Mouse (Mus musculus) intestine, embryonic 14.5 days (tissue): ENCODE results near the gene Polr3h. TPM values are rescaled to one million over a fixed set of nuclear protein-coding genes. Genes with fewer than 3 reads are reported as not detected.
"Not testable (repeated sequence)": the region's sequence is repeated elsewhere in the genome, so short reads cannot be mapped to it uniquely, and the experiment has no call there.

ENCODE experiments used
- ATAC-seq: fragments of 200-750 bp; cut with Nextera tagmentation; replicated peaks from 2 replicates; pipeline ENCODE4 v1.8.0; 2017; ENCODE audit warnings: low read depth, moderate number of reproducible peaks, moderate TSS enrichment, moderate library complexity; ENCODE audit not compliant: low FRiP score, low TSS enrichment
- DNase-seq: peaks from one replicate; pipeline ENCODE4 v3.0.0-alpha.2; 2018; ENCODE audit warnings: low spot score
- H3K27ac ChIP-seq: fragments of 300-500 bp; sonication (generic); 2 replicates; pipeline ENCODE4 v1.5.1; 2014; ENCODE audit warnings: low read depth, mild to moderate bottlenecking, control low read depth
- H3K27me3 ChIP-seq: fragments of 300-500 bp; sonication (generic); replicated peaks from 2 replicates; pipeline ENCODE4 v1.6.1; 2014; ENCODE audit warnings: low read length, control low read depth; ENCODE audit not compliant: control insufficient read depth, insufficient read depth
- H3K36me3 ChIP-seq: fragments of 300-500 bp; sonication (generic); 2 replicates; pipeline ENCODE4 v1.6.1; 2014; ENCODE audit warnings: low read length, control low read depth; ENCODE audit not compliant: control insufficient read depth, insufficient read depth
- H3K4me1 ChIP-seq: fragments of 300-500 bp; sonication (generic); replicated peaks from 2 replicates; pipeline ENCODE4 v1.6.1; 2014; ENCODE audit warnings: low read length, control low read depth, mixed read lengths; ENCODE audit not compliant: control insufficient read depth, insufficient read depth
- H3K4me2 ChIP-seq: fragments of 300-500 bp; sonication (generic); 2 replicates; pipeline ENCODE4 v1.6.1; 2014; ENCODE audit warnings: low read length
- H3K4me3 ChIP-seq: fragments of 300-500 bp; sonication (generic); 2 replicates; pipeline ENCODE4 v1.5.1; 2014; ENCODE audit warnings: low read depth, low read length, control low read depth, mixed read lengths
- H3K9ac ChIP-seq: fragments of 300-500 bp; sonication (generic); 2 replicates; pipeline ENCODE4 v1.6.1; 2014; ENCODE audit warnings: mild to moderate bottlenecking, low read length
- H3K9me3 ChIP-seq: fragments of 300-500 bp; sonication (generic); 2 replicates; pipeline ENCODE4 v1.6.1; 2016; ENCODE audit warnings: low read length, control low read depth; ENCODE audit not compliant: control insufficient read depth
- WGBS: fragments of 180-500 bp; shearing (Covaris S2); extraction: QIAGEN DNeasy Blood & Tissue Kit; methylation state at CpG from one replicate; pipeline ENCODE4 v1.1.7; 2014; 5-methylcytosine and 5-hydroxymethylcytosine counted together
- polyA plus RNA-seq: library from polyadenylated mRNA; unstranded; fragments of >200 nt; fragmentation: Nextera tagmentation; extraction: Ambion mirVana; gene quantifications from 2 replicates; pipeline ENCODE4 v1.2.1, GENCODE M21; 2014

Polr3h gene
- polyA plus RNA-seq, 1 experiment from 2014 or later: 79.5 TPM

DNA sequence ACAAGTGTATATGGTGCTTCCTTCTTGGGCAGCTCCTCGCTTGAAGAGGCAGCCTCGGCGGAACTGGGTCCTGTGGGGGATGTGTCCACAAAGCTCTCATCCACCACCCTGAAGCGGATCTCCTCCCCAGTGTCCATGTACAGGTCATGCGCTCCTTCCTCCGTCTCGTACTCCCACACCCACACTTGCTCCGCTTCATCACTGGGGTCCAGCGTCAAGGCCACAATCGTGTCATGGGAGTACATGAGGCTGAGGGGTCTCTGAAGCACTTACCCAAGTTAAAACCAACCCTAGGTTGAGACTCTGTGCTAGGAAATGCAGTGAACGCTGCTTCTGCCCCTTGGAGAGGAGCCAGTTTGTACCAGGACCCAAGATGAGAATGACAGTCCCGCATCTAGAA, 8.8 kb downstream of the Polr3h start:
- Histone ChIP-seq H3K9me3 (no peaks in the 10 kb centered on the region), H3K27ac (no peak overlapping the region), H3K36me3 (peaks cover 56% of the 10 kb centered on the region), H3K9ac (no peak overlapping the region), H3K4me3 (no peak overlapping the region), H3K27me3 (no peaks in the 10 kb centered on the region), H3K4me2 (no peak overlapping the region), H3K4me1 (no peaks in the 10 kb centered on the region)
- DNase-seq: no peak
- 86% methylated on average over 12 of the region's 12 CpGs for WGBS
- no peak for ATAC-seq

DNA sequence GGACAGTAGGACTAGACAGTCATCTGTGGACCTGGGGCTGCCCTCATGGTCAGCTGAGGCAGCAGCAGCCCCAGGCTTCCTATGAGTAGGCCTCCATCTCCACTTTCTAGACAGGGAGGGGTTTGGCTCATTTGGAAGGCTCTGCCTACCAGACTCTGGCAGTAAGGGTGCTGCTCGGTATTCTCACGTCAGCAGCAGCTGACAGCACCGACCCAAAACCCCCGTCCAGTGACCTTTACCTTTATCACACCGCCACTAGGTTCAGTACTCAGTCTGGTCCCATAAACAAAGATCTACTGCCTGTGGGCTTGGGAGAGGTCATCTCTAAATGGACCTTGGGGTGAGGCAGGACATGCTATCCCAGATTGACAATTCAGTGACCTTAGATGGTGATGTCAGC, 10.4 kb downstream of the Polr3h start:
- Histone ChIP-seq H3K4me1 (no peaks in the 10 kb centered on the region), H3K9ac (no peak overlapping the region), H3K9me3 (no peaks in the 10 kb centered on the region), H3K4me3 (no peak overlapping the region), H3K27me3 (no peaks in the 10 kb centered on the region), H3K4me2 (no peak overlapping the region), H3K27ac (no peak overlapping the region), H3K36me3 (peaks cover 71% of the 10 kb centered on the region)
- DNase-seq (no peak), ATAC-seq (no peak)
- 79% methylated on average over 5 of the region's 5 CpGs for WGBS

- no peak overlapping the region for H3K27ac ChIP-seq
- H3K36me3 ChIP-seq: peaks cover 81% of the 10 kb centered on the region
- 83% methylated on average over 5 of the region's 5 CpGs for WGBS
- no peaks in the 10 kb centered on the region for H3K27me3 ChIP-seq
- no peak overlapping the region for H3K4me3 ChIP-seq
- no peaks in the 10 kb centered on the region for H3K4me1 ChIP-seq
- no peak overlapping the region for H3K4me2 ChIP-seq
- DNase-seq (no peak), ATAC-seq (no peak)
- H3K9me3 ChIP-seq: no peaks in the 10 kb centered on the region
- no peak overlapping the region for H3K9ac ChIP-seq
These were observed 11.4 kb downstream of the Polr3h start for GRCm38 (mm10) chr15:81914668-81915067.

- Histone ChIP-seq H3K9ac (no peak overlapping the region), H3K27ac (no peak overlapping the region), H3K4me3 (no peak overlapping the region), H3K4me1 (no peaks in the 10 kb centered on the region), H3K4me2 (no peak overlapping the region), H3K27me3 (no peaks in the 10 kb centered on the region), H3K36me3 (peaks cover 96% of the 10 kb centered on the region), H3K9me3 (no peaks in the 10 kb centered on the region)
- ATAC-seq (no peak), DNase-seq (no peak)
- 45% methylated on average over 2 of the region's 2 CpGs for WGBS
These were observed 13.5 kb downstream of the Polr3h start for GRCm38 (mm10) chr15:81912498-81912897.

- DNase-seq, H3K4me3 ChIP-seq, H3K27me3 ChIP-seq, H3K9ac ChIP-seq, H3K27ac ChIP-seq, H3K9me3 ChIP-seq, H3K4me2 ChIP-seq, H3K4me1 ChIP-seq, ATAC-seq: not testable (repeated sequence)
- 84% methylated on average over 4 of the region's 4 CpGs for WGBS
- peaks cover 95% of the 10 kb centered on the region for H3K36me3 ChIP-seq
These were observed 17.3 kb downstream of the Polr3h start for GRCm38 (mm10) chr15:81908767-81909166.

DNA sequence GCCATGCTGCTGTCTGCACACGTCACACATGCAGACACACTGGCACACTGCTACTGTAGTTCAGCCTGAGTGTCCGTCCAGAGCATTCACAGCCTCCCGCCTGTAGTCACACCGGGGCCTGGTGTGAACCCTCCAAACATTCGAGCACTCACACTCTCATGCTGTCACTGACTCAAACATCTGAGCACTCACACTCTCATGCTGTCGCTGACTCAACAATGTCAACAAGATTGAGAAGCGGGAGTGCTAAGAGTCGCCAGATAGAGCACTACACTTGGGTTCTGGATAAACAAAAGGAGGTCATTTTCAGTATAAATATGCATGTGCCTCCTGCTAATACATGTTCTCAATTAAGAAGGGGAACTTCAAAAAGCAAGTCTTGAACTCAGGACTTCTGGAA, 18.1 kb downstream of the Polr3h start:
- no peak overlapping the region for H3K27ac ChIP-seq
- no peak overlapping the region for H3K4me3 ChIP-seq
- 87% methylated on average over 8 of the region's 8 CpGs for WGBS
- no peaks in the 10 kb centered on the region for H3K4me1 ChIP-seq
- no peaks in the 10 kb centered on the region for H3K9me3 ChIP-seq
- no peak overlapping the region for H3K4me2 ChIP-seq
- no peak for ATAC-seq
- no peak overlapping the region for H3K9ac ChIP-seq
- no peak for DNase-seq
- H3K27me3 ChIP-seq: no peaks in the 10 kb centered on the region
- H3K36me3 ChIP-seq: peaks cover 94% of the 10 kb centered on the region

- no peak overlapping the region for H3K4me3 ChIP-seq
- peaks cover 88% of the 10 kb centered on the region for H3K36me3 ChIP-seq
- no peak overlapping the region for H3K9ac ChIP-seq
- no peak overlapping the region for H3K27ac ChIP-seq
- DNase-seq (peak; percentile 88), ATAC-seq (no peak)
- H3K9me3 ChIP-seq: no peaks in the 10 kb centered on the region
- 37% methylated on average over 2 of the region's 2 CpGs for WGBS
- H3K27me3 ChIP-seq: no peaks in the 10 kb centered on the region
- H3K4me2 ChIP-seq: no peak overlapping the region
- H3K4me1 ChIP-seq: no peaks in the 10 kb centered on the region
These were observed 21.1 kb downstream of the Polr3h start for GRCm38 (mm10) chr15:81904939-81905338.

DNA sequence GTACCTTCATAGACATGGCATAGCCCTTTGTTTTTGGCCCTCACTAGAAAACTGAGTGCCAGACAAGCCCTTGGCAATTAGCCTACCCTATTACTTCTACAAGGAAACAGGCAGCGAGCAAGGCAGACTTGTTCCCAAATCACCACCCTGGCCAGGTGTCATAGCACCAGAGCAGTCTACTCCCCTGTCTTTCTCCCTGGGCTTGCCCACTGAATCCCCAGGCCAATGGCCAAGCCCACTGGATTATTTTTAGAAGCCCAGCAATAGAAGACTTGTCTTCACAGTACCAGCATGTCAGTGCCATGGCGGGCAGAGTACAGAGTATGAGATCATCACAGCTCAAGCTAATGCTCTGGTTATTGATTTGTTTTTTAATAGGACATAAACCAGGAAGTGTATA, 27.3 kb downstream of the Polr3h start:
- H3K4me1 ChIP-seq: no peaks in the 10 kb centered on the region
- H3K27ac ChIP-seq: no peak overlapping the region
- H3K36me3 ChIP-seq: peaks cover 74% of the 10 kb centered on the region
- H3K27me3 ChIP-seq: no peaks in the 10 kb centered on the region
- H3K4me3 ChIP-seq: no peak overlapping the region
- 95% methylated on average over 2 of the region's 2 CpGs for WGBS
- H3K4me2 ChIP-seq: no peak overlapping the region
- H3K9ac ChIP-seq: no peak overlapping the region
- DNase-seq (no peak), ATAC-seq (no peak)
- no peaks in the 10 kb centered on the region for H3K9me3 ChIP-seq

DNA sequence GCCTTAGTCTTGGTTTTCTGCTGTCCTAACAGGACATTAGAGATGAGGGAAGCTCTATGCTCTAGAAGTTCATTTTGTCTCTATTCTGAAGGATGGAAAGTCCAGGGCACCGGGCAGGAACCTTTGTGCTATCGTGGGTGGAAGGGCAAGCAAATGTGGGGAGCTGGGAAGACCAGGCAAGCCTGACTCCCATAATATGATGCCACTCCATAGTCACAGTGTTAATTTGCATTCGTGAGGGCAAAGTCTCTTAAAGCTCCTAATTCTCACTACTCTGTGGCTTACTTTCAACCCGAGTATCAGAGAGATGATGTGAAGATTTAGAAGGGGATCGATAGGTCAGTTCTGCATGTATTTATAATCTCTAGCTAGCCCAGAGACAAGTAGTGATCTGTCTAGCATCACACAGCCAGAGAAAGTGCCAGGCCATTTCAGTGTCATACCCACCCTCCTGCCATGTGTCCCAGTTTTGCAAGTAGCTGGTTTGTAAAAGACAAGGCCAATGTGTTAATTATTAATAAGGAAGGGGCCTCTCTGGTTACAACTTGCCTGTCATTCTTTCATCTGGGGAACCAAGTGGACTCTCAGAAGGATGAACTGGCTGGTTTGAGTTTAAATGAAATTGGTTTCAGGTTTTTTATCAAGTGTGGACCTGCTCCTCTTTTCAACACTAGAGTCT, 28.3 kb downstream of the Polr3h start:
- H3K9ac ChIP-seq: no peak overlapping the region

More for the DNA sequence above, 28.3 kb downstream of the Polr3h start:
- no peaks in the 10 kb centered on the region for H3K27me3 ChIP-seq
- no peak overlapping the region for H3K4me2 ChIP-seq
- 82% methylated on average over 5 of the region's 5 CpGs for WGBS
- H3K27ac ChIP-seq: no peak overlapping the region
- no peaks in the 10 kb centered on the region for H3K9me3 ChIP-seq
- DNase-seq (no peak), ATAC-seq (no peak; the same call in 1 of the 2 replicates)
- peaks cover 72% of the 10 kb centered on the region for H3K36me3 ChIP-seq
- H3K4me3 ChIP-seq: no peak overlapping the region
- H3K4me1 ChIP-seq: no peaks in the 10 kb centered on the region
